Mouse (Mus musculus): ENCODE results near the gene Itpkc. TPM values are rescaled to one million over a fixed set of nuclear protein-coding genes. Genes with fewer than 3 reads are reported as not detected.

The Itpkc gene
- polyA plus RNA-seq, 1 experiment from 2014 or later = 8.6 TPM

- no peak for ATAC-seq
- no peak overlapping the region; the same call in 1 of the 2 replicates for H3K27ac ChIP-seq (ENCODE audit: low read depth, low read length)
- no peak for TF ChIP-seq CTCF (IDR thresholded peaks at IDR 0.05; ENCODE audit: low read depth)
- H3K36me3 ChIP-seq (ENCODE audit: control insufficient read depth, insufficient read depth) = peaks cover 49% of the 10 kb centered on the region
- no peak overlapping the region for H3K4me3 ChIP-seq (ENCODE audit: low read depth, low read length)
- H3K27me3 ChIP-seq (replicated peaks; ENCODE audit: control insufficient read depth, insufficient read depth, low read length) = no peaks in the 10 kb centered on the region
- H3K4me2 ChIP-seq (replicated peaks; ENCODE audit: low read depth) = no peak overlapping the region
- WGBS = 65% methylated on average over 4 of the region's 4 CpGs
- no peaks in the 10 kb centered on the region for H3K9me3 ChIP-seq (ENCODE audit: control insufficient read depth)
- H3K4me1 ChIP-seq (replicated peaks; ENCODE audit: control insufficient read depth, insufficient read depth, low read length) = peaks cover 4% of the 10 kb centered on the region; the same call in 1 of the 2 replicates
- no peak overlapping the region for H3K9ac ChIP-seq (ENCODE audit: low read depth, low read length)
Observed at GRCm38 (mm10) chr7:27193731-27194130, 34.7 kb downstream of the Itpkc start.

- no peaks in the 10 kb centered on the region for H3K27me3 ChIP-seq (replicated peaks; ENCODE audit: control insufficient read depth, insufficient read depth, low read length)
- H3K4me2 ChIP-seq (replicated peaks; ENCODE audit: low read depth) = no peak overlapping the region
- H3K36me3 ChIP-seq (ENCODE audit: control insufficient read depth, insufficient read depth) = peaks cover 60% of the 10 kb centered on the region
- no peaks in the 10 kb centered on the region for H3K9me3 ChIP-seq (ENCODE audit: control insufficient read depth)
- H3K27ac ChIP-seq (ENCODE audit: low read depth, low read length) = no peak overlapping the region
- peaks cover 4% of the 10 kb centered on the region; the same call in 1 of the 2 replicates for H3K4me1 ChIP-seq (replicated peaks; ENCODE audit: control insufficient read depth, insufficient read depth, low read length)
- TF ChIP-seq CTCF (IDR thresholded peaks at IDR 0.05; ENCODE audit: low read depth) = no peak
- 93% methylated on average over 5 of the region's 5 CpGs for WGBS
- no peak overlapping the region for H3K9ac ChIP-seq (ENCODE audit: low read depth, low read length)
- no peak overlapping the region for H3K4me3 ChIP-seq (ENCODE audit: low read depth, low read length)
- ATAC-seq = no peak
Observed at GRCm38 (mm10) chr7:27192434-27192833, 36.0 kb downstream of the Itpkc start.

- Histone ChIP-seq H3K36me3 (ENCODE audit: control insufficient read depth, insufficient read depth) (peaks cover 84% of the 10 kb centered on the region), H3K4me3 (ENCODE audit: low read depth, low read length) (no peak overlapping the region), H3K9ac (ENCODE audit: low read depth, low read length) (no peak overlapping the region), H3K27me3 (replicated peaks; ENCODE audit: control insufficient read depth, insufficient read depth, low read length) (no peaks in the 10 kb centered on the region), H3K27ac (ENCODE audit: low read depth, low read length) (peak overlapping the region; percentile 11; the same call in 1 of the 2 replicates), H3K9me3 (ENCODE audit: control insufficient read depth) (no peaks in the 10 kb centered on the region), H3K4me2 (replicated peaks; ENCODE audit: low read depth) (no peak overlapping the region), H3K4me1 (replicated peaks; ENCODE audit: control insufficient read depth, insufficient read depth, low read length) (peaks cover under 1% of the 10 kb centered on the region; the same call in 1 of the 2 replicates)
- TF ChIP-seq CTCF (IDR thresholded peaks at IDR 0.05; ENCODE audit: low read depth) = peak; percentile 49
- no peak; the same call in 1 of the 2 replicates for ATAC-seq
- WGBS = 97% methylated on average over 10 of the region's 10 CpGs
Observed at GRCm38 (mm10) chr7:27189271-27189931, 39.1 kb downstream of the Itpkc start.

- Histone ChIP-seq H3K27ac (ENCODE audit: low read depth, low read length) (no peak overlapping the region), H3K4me3 (ENCODE audit: low read depth, low read length) (no peak overlapping the region), H3K27me3 (replicated peaks; ENCODE audit: control insufficient read depth, insufficient read depth, low read length) (no peaks in the 10 kb centered on the region), H3K4me2 (replicated peaks; ENCODE audit: low read depth) (no peak overlapping the region), H3K9ac (ENCODE audit: low read depth, low read length) (no peak overlapping the region), H3K9me3 (ENCODE audit: control insufficient read depth) (no peaks in the 10 kb centered on the region), H3K36me3 (ENCODE audit: control insufficient read depth, insufficient read depth) (peaks cover 58% of the 10 kb centered on the region), H3K4me1 (replicated peaks; ENCODE audit: control insufficient read depth, insufficient read depth, low read length) (no peaks in the 10 kb centered on the region)
- WGBS = 87% methylated on average over 5 of the region's 5 CpGs
- no peak for ATAC-seq
- TF ChIP-seq CTCF (IDR thresholded peaks at IDR 0.05; ENCODE audit: low read depth) = no peak
Observed at GRCm38 (mm10) chr7:27185986-27186385, 42.5 kb downstream of the Itpkc start.

- Histone ChIP-seq H3K9ac (ENCODE audit: low read depth, low read length) (no peak overlapping the region), H3K4me3 (ENCODE audit: low read depth, low read length) (no peak overlapping the region), H3K27ac (ENCODE audit: low read depth, low read length) (no peak overlapping the region), H3K4me1 (replicated peaks; ENCODE audit: control insufficient read depth, insufficient read depth, low read length) (no peaks in the 10 kb centered on the region), H3K27me3 (replicated peaks; ENCODE audit: control insufficient read depth, insufficient read depth, low read length) (no peaks in the 10 kb centered on the region), H3K9me3 (ENCODE audit: control insufficient read depth) (no peaks in the 10 kb centered on the region), H3K36me3 (ENCODE audit: control insufficient read depth, insufficient read depth) (peaks cover 48% of the 10 kb centered on the region), H3K4me2 (replicated peaks; ENCODE audit: low read depth) (no peak overlapping the region)
- TF ChIP-seq CTCF (IDR thresholded peaks at IDR 0.05; ENCODE audit: low read depth) = peak; percentile 83
- WGBS = 55% methylated on average over 3 of the region's 3 CpGs
- ATAC-seq = no peak
Observed at GRCm38 (mm10) chr7:27184964-27185363, 43.5 kb downstream of the Itpkc start.

GRCm38 (mm10) chr7:27182498-27182897 is 46.0 kb downstream of the Itpkc start:
- Histone ChIP-seq H3K4me1 (replicated peaks; ENCODE audit: control insufficient read depth, insufficient read depth, low read length) (no peaks in the 10 kb centered on the region), H3K36me3 (ENCODE audit: control insufficient read depth, insufficient read depth) (peaks cover 25% of the 10 kb centered on the region), H3K9me3 (ENCODE audit: control insufficient read depth) (no peaks in the 10 kb centered on the region), H3K4me2 (replicated peaks; ENCODE audit: low read depth) (no peak overlapping the region), H3K27me3 (replicated peaks; ENCODE audit: control insufficient read depth, insufficient read depth, low read length) (no peaks in the 10 kb centered on the region), H3K4me3 (ENCODE audit: low read depth, low read length) (no peak overlapping the region), H3K27ac (ENCODE audit: low read depth, low read length) (no peak overlapping the region), H3K9ac (ENCODE audit: low read depth, low read length) (no peak overlapping the region)
- no peak for TF ChIP-seq CTCF (IDR thresholded peaks at IDR 0.05; ENCODE audit: low read depth)
- no peak for ATAC-seq
- 88% methylated on average over 1 of the region's 1 CpGs for WGBS
